Mouse (Mus musculus) kidney, embryonic 15.5 days (tissue): ENCODE results near the gene Gatm. TPM values are rescaled to one million over a fixed set of nuclear protein-coding genes. Genes with fewer than 3 reads are reported as not detected.
A peak's percentile ranks its signal among the peaks of the same experiment; 100 is the strongest.

Experiments
- ATAC-seq: fragments of 200-750 bp; cut with Nextera tagmentation; replicated peaks from 2 replicates; pipeline ENCODE4 v1.8.0; 2017; ENCODE audit warnings: moderate TSS enrichment; ENCODE audit not compliant: low FRiP score
- H3K27ac ChIP-seq: fragments of 300-500 bp; sonication (generic); 2 replicates; pipeline ENCODE4 v1.5.1; 2015; ENCODE audit warnings: mild to moderate bottlenecking, inconsistent platforms
- H3K27me3 ChIP-seq: fragments of 300-500 bp; sonication (generic); 2 replicates; pipeline ENCODE4 v1.6.1; 2015; ENCODE audit warnings: inconsistent platforms
- H3K36me3 ChIP-seq: fragments of 300-500 bp; sonication (generic); 2 replicates; pipeline ENCODE4 v1.6.1; 2015; ENCODE audit warnings: inconsistent platforms
- H3K4me1 ChIP-seq: fragments of 300-500 bp; sonication (generic); 2 replicates; pipeline ENCODE4 v1.6.1; 2015; ENCODE audit warnings: inconsistent platforms
- H3K4me2 ChIP-seq: fragments of 300-500 bp; sonication (generic); 2 replicates; pipeline ENCODE4 v1.6.1; 2015; ENCODE audit warnings: moderate library complexity, mild to moderate bottlenecking, inconsistent platforms
- H3K4me3 ChIP-seq: fragments of 300-500 bp; sonication (generic); replicated peaks from 2 replicates; pipeline ENCODE4 v1.5.1; 2015; ENCODE audit warnings: mild to moderate bottlenecking, inconsistent platforms
- H3K9ac ChIP-seq: fragments of 300-500 bp; sonication (generic); 2 replicates; pipeline ENCODE4 v1.6.1; 2015; ENCODE audit warnings: mild to moderate bottlenecking, inconsistent platforms
- H3K9me3 ChIP-seq: fragments of 300-500 bp; sonication (generic); replicated peaks from 2 replicates; pipeline ENCODE4 v1.6.1; 2016; ENCODE audit warnings: inconsistent platforms
- WGBS: fragments of 180-500 bp; shearing (Covaris S2); methylation state at CpG from one replicate; pipeline ENCODE4 v1.1.7; 2015; ENCODE audit warnings: mixed read lengths; 5-methylcytosine and 5-hydroxymethylcytosine counted together
- microRNA counts: library from miRNA; unstranded; fragments of <30 nt; microRNA quantifications from one replicate; lab custom pipeline; 2016
- microRNA-seq: library from miRNA; unstranded; fragments of <30 nt; microRNA quantifications from one replicate; pipeline ENCODE4, GENCODE M21; 2016
- polyA plus RNA-seq: library from polyadenylated mRNA; unstranded; fragments of >200 nt; fragmentation: Nextera tagmentation; extraction: Ambion mirVana; gene quantifications from 2 replicates; pipeline ENCODE4 v1.2.1, GENCODE M21; 2015

Gatm gene
- polyA plus RNA-seq, 1 experiment from 2014 or later: 44.2 TPM

- Histone ChIP-seq H3K4me1 (peaks cover 3% of the 10 kb centered on the region), H3K9ac (no peak overlapping the region), H3K4me2 (no peak overlapping the region), H3K9me3 (no peaks in the 10 kb centered on the region), H3K27ac (no peak overlapping the region), H3K27me3 (no peaks in the 10 kb centered on the region), H3K4me3 (no peak overlapping the region), H3K36me3 (no peaks in the 10 kb centered on the region)
- no peak for ATAC-seq
- WGBS: 84% methylated on average over 4 of the region's 4 CpGs
These were observed 39.8 kb downstream of the Gatm start for GRCm38 (mm10) chr2:122571326-122571725.

GRCm38 (mm10) chr2:122570430-122570829, 40.7 kb downstream of the Gatm start:
- Histone ChIP-seq H3K9me3 (no peaks in the 10 kb centered on the region), H3K4me2 (no peak overlapping the region), H3K4me1 (peaks cover under 1% of the 10 kb centered on the region), H3K4me3 (no peak overlapping the region), H3K27ac (no peak overlapping the region), H3K9ac (no peak overlapping the region), H3K27me3 (no peaks in the 10 kb centered on the region), H3K36me3 (no peaks in the 10 kb centered on the region)
- 77% methylated on average over 4 of the region's 4 CpGs for WGBS
- no peak for ATAC-seq

GRCm38 (mm10) chr2:122569439-122569838, 41.7 kb downstream of the Gatm start:
- Histone ChIP-seq H3K27ac (no peak overlapping the region), H3K4me3 (no peak overlapping the region), H3K9ac (no peak overlapping the region), H3K9me3 (no peaks in the 10 kb centered on the region), H3K4me1 (no peaks in the 10 kb centered on the region), H3K27me3 (no peaks in the 10 kb centered on the region), H3K36me3 (no peaks in the 10 kb centered on the region), H3K4me2 (no peak overlapping the region)
- peak; percentile 66; the same call in 1 of the 2 replicates for ATAC-seq
- 6% methylated on average over 3 of the region's 3 CpGs for WGBS

- no peak overlapping the region for H3K9ac ChIP-seq
- H3K36me3 ChIP-seq: no peaks in the 10 kb centered on the region
- no peak overlapping the region for H3K4me2 ChIP-seq
- no peak for ATAC-seq
- no peak overlapping the region for H3K27ac ChIP-seq
- H3K4me1 ChIP-seq: no peaks in the 10 kb centered on the region
- WGBS: 94% methylated on average over 1 of the region's 1 CpGs
- no peaks in the 10 kb centered on the region for H3K27me3 ChIP-seq
- no peak overlapping the region for H3K4me3 ChIP-seq
- H3K9me3 ChIP-seq: no peaks in the 10 kb centered on the region
These were observed 48.9 kb downstream of the Gatm start for GRCm38 (mm10) chr2:122562251-122562650.

- H3K27me3 ChIP-seq: no peaks in the 10 kb centered on the region
- no peak for ATAC-seq
- H3K9me3 ChIP-seq: no peaks in the 10 kb centered on the region
- no peak overlapping the region for H3K4me2 ChIP-seq
- WGBS: 91% methylated on average over 5 of the region's 5 CpGs
- H3K27ac ChIP-seq: no peak overlapping the region
- no peaks in the 10 kb centered on the region for H3K4me1 ChIP-seq
- H3K9ac ChIP-seq: no peak overlapping the region
- no peaks in the 10 kb centered on the region for H3K36me3 ChIP-seq
- no peak overlapping the region for H3K4me3 ChIP-seq
These were observed 49.9 kb downstream of the Gatm start for GRCm38 (mm10) chr2:122561221-122561620.

GRCm38 (mm10) chr2:122558317-122558716, 52.8 kb downstream of the Gatm start:
- H3K4me3 ChIP-seq: no peak overlapping the region
- H3K4me1 ChIP-seq: no peaks in the 10 kb centered on the region
- no peaks in the 10 kb centered on the region for H3K9me3 ChIP-seq
- 35% methylated on average over 2 of the region's 2 CpGs for WGBS
- H3K9ac ChIP-seq: no peak overlapping the region
- H3K27me3 ChIP-seq: no peaks in the 10 kb centered on the region
- ATAC-seq: no peak
- H3K27ac ChIP-seq: no peak overlapping the region
- no peak overlapping the region for H3K4me2 ChIP-seq
- no peaks in the 10 kb centered on the region for H3K36me3 ChIP-seq

MicroRNA genes within 50 kb of the gene (microRNA counts, 519-probe panel; counts per million panel counts)
- microRNA mmu-miR-147 (lab: Ali Mortazavi, UCI): 31.7 counts per million

Small RNA genes within 50 kb of the gene (microRNA-seq; reads per million reads assigned to microRNA genes)
- 5.9 reads per million, percentile 24 among the genes with 10 or more reads in this experiment for gene Mir147

Other genes starting within 250 kb of the Gatm start
- gene Shf, start 242.1 kb downstream of the Gatm start, polyA plus RNA-seq: 2.4 and 2.6 TPM in 2 replicates
- gene Slc28a2, start 184.8 kb downstream of the Gatm start, polyA plus RNA-seq: 0.54 and 0.82 TPM in 2 replicates
- 0.12 TPM in 2 replicates for gene Gm14085, start 126.4 kb downstream of the Gatm start, polyA plus RNA-seq
- 0.34 and 0.99 TPM in 2 replicates for gene AA467197, start 25.7 kb upstream of the Gatm start, polyA plus RNA-seq
- gene Slc30a4, start 91.4 kb upstream of the Gatm start, polyA plus RNA-seq: 6.9 TPM in 2 replicates
- gene Bloc1s6, start 127.2 kb upstream of the Gatm start, polyA plus RNA-seq: 50.0 and 54.0 TPM in 2 replicates
- gene Sqor, start 153.9 kb upstream of the Gatm start, polyA plus RNA-seq: 13.0 and 14.9 TPM in 2 replicates